Mouse (Mus musculus) embryo, embryonic 9.5 days (tissue): ENCODE measurements at regions not wholly inside any gene's neighbourhood (a gene's known extent, or its start where the extent isn't known, plus 50 kb on each side); places are given as distances from the start of the nearest gene placed in this dataset.
A peak's percentile ranks its signal among the peaks of the same experiment; 100 is the strongest.
"Not testable (repeated sequence)": the region's sequence is repeated elsewhere in the genome, so short reads cannot be mapped to it uniquely, and the experiment has no call there.

Experiments
- DNase-seq: peaks from one replicate; pipeline ENCODE4 v3.0.0-alpha.2; 2017; ENCODE audit errors: extremely low spot score

DNA sequence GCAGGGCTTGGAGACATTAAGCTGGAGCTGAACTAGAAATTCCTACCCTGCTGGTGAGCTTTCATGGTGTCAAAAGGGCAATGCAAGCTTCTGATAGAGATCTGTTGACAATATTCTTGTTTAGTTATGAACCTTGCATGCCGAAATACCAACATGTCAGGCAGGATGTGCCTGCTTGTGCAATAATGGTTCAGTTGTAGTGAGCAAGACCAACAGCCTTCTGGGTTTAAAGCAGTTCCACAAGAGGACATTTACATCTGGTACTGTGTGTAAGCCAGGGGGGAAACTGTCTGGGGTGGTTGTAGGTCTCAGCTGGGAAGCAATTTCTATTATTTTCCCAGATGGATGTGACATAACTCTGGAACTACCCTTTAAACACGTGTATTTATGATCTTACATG lies 987.6 kb upstream of the Gm38303 start:
- no peak for DNase-seq

- no peak for DNase-seq
These were observed 957.5 kb upstream of the Gm38303 start for GRCm38 (mm10) chr3:11293001-11293400.

DNA sequence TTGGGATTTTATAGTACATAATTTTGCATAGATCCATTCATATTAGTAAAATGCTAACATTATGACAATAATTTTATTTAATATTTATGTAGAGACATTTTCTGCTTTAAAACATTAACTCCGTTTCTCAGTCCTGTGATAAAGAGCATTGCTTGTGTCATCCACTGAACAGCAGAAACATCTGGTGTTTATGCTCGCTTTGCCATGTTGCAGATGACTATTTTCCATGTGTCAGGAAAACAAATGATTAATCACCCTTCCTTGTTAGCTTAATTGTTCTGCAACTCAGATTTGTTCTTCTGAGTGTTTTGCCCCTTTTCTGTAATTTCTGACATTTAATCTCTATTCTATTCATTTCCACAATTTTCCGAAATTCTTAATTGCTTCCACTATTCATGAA lies 925.6 kb upstream of the Gm38303 start:
- no peak for DNase-seq

DNA sequence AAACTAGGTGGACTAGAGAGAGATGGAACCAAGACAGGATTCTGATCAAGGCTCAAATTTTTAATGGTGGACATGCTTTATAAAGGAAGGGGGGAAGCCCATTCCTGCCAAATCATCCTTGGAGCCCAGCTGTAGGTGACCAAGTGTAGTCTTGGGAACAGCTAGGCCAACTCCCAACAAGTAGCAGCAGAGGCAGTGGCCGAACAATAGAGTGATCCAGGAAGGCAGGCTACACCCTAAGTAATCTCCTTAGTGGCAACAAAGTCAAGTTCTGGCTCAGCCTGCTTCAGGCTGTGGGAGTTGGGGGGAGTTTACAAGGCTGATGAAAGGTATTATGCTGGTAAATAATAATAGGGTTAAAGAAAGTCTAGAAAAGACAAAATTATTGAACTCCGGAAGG lies 878.5 kb upstream of the Gm38303 start:
- DNase-seq: no peak

DNA sequence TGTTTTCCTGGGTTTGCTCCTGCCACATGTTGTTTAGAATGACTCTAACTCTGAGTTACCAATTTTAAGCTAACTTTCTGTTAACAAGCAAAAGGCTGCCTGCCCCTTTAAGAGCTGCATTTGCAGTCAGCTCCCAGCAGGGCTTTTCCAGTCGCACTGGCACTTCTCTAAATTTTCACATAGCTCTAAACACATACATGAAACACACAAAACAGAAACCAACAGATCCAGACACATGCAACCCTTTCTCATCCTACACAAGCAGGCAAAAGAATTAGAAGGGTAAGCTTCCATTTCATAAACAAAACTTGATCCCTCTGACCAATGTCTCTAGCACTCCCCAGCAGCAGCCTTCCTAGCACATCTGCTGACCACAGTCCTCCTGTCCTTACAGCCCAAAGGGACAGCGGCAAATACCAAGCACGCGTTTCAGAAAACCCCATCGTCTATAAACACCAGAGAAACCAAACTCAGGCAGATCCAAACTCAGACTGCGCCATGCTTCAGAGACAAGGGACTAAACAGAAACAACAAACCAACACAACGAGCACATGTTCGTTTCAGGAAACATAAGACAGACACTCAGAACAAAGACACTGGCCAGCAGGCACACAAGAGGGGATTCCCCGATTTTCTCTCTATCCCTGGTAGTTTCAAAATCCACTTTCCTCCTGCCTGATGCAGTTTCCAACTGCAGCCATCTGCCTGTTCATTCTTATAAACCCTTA lies 877.6 kb upstream of the Gm38303 start:
- DNase-seq: peak; percentile 39

GRCm38 (mm10) chr3:11212290-11212912 lies 876.9 kb upstream of the Gm38303 start:
- DNase-seq: peak; percentile 15

DNA sequence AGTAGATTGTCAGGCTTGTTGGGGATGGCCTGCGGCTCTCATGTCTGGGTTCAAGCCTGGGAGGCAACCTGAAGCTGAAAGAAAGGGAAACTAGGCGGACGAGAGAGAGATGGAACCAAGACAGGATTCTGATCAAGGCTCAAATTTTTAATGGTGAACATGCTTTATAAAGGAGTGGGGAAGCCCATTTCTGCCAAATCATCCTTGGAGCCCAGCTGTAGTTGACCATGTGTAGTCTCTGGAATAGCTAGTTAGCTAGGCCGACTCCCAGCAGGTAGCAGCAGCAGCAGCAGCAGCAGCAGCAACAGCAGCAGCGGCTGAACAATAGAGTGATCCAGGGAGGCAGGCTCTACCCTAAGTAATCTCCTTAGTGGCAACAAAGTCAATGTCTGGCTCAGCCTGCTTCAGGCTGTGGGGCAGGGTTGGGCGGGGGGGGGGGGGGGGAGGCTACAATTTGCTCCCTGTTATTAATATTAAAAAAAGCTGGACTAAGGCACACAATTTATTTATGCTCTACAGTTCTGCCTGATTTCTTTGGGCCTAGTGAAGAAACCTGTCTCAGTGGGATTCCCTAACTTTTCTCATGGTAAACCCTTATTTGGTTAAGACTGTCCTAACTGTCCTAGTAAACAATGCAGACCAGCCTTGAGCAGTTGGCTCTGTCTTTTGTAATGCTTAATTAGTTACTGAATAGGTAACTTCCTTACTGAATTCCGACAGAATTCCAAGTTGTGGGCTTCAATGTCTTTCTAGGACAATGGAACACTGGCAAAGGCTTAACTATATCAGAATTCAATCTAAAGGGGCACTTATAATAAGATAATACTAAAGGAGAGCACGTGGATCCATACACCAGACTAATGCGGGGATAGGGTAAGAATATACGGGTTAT lies 875.7 kb upstream of the Gm38303 start:
- DNase-seq: not testable (repeated sequence)

DNA sequence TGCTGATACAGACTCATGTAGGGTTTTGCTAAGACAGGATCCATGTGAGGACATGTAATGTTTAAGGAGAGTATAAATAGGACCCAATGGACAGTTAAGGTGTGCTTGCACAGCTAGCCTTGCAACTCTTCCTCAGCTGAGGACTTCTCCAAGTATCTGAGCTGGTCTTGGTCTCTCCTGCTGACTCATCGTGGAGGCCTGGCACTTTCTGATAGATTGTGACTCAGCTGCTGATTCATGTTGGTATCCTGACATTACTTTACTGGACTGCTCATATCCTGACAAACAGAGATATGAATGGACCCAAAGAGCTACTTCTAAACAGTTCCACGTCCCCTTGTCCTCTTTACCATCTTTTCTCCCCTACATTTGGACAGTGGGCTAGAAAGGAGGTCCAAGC lies 838.5 kb upstream of the Gm38303 start:
- no peak for DNase-seq

GRCm38 (mm10) chr3:11155350-11155749 lies 819.9 kb upstream of the Gm38303 start:
- no peak for DNase-seq
